Mouse (Mus musculus) forebrain, postnatal 0 days (tissue): Measurements from ENCODE around the gene Elavl3. TPM values are rescaled to one million over a fixed set of nuclear protein-coding genes. Genes with fewer than 3 reads are reported as not detected.

Experiments used
- ATAC-seq: fragments of 200-750 bp; cut with Nextera tagmentation; 2 replicates; pipeline ENCODE4 v1.8.0; 2017; ENCODE audit warnings: mild to moderate bottlenecking, moderate library complexity
- DNase-seq: peaks from one replicate; pipeline ENCODE4 v3.0.0-alpha.2; 2015
- H3K27ac ChIP-seq: fragments of 300-500 bp; sonication (generic); 2 replicates; pipeline ENCODE4 v1.5.1; 2014; ENCODE audit warnings: low read depth, mild to moderate bottlenecking, antibody characterized with exemption, low read length, moderate library complexity, mixed read lengths
- H3K27me3 ChIP-seq: fragments of 300-500 bp; sonication (generic); 2 replicates; pipeline ENCODE4 v1.6.1; 2014; ENCODE audit warnings: mild to moderate bottlenecking, low read length, mixed read lengths; ENCODE audit not compliant: insufficient read depth
- H3K36me3 ChIP-seq: fragments of 300-500 bp; sonication (generic); 2 replicates; pipeline ENCODE4 v1.6.1; 2014; ENCODE audit warnings: mild to moderate bottlenecking, moderate library complexity; ENCODE audit not compliant: insufficient read depth
- H3K4me1 ChIP-seq: fragments of 300-500 bp; sonication (generic); 2 replicates; pipeline ENCODE4 v1.6.1; 2014; ENCODE audit warnings: antibody characterized with exemption; ENCODE audit not compliant: insufficient read depth
- H3K4me2 ChIP-seq: fragments of 300-500 bp; sonication (generic); 2 replicates; pipeline ENCODE4 v1.6.1; 2014; ENCODE audit warnings: low read depth, mild to moderate bottlenecking, moderate library complexity
- H3K4me3 ChIP-seq: fragments of 300-500 bp; sonication (generic); 2 replicates; pipeline ENCODE4 v1.5.1; 2014; ENCODE audit warnings: low read depth, low read length, mixed read lengths
- H3K9ac ChIP-seq: fragments of 300-500 bp; sonication (generic); 2 replicates; pipeline ENCODE4 v1.6.1; 2014; ENCODE audit warnings: mild to moderate bottlenecking
- H3K9me3 ChIP-seq: fragments of 300-500 bp; sonication (generic); 2 replicates; pipeline ENCODE4 v1.6.1; 2016; ENCODE audit warnings: low read length
- CTCF ChIP-seq: sonication (generic); IDR thresholded peaks from 2 replicates; pipeline ENCODE4 v1.5.1; 2016; ENCODE audit warnings: antibody characterized with exemption, control low read depth, low read depth
- WGBS: fragments of 180-500 bp; shearing (Covaris S2); extraction: QIAGEN DNeasy Blood & Tissue Kit; methylation state at CpG from one replicate; pipeline ENCODE4 v1.1.7; 2014; 5-methylcytosine and 5-hydroxymethylcytosine counted together
- polyA plus RNA-seq: library from polyadenylated mRNA; unstranded; fragments of >200 nt; fragmentation: Nextera tagmentation; extraction: Ambion mirVana; gene quantifications from 2 replicates; pipeline ENCODE4 v1.2.1, GENCODE M21; 2015
- total RNA-seq: library from RNA; depleted of rRNA; stranded (reverse); fragments of >200 nt; gene quantifications from 2 replicates; pipeline ENCODE4 v1.2.3, GENCODE M21; 2014

Gene Elavl3
- total and polyA plus RNA-seq, 2 experiments from 2014 or later = 74.7 to 191 TPM

GRCm38 (mm10) chr9:22070791-22071573, 19.2 kb upstream of the Elavl3 start, which contains the start of the genes Gm49318 and Zfp653:
TSS of gene Gm49318 (minus strand) at chr9:22071259.
TSS of gene Zfp653 (minus strand) at chr9:22071376.
- DNase-seq = peak; percentile 99
- H3K36me3 ChIP-seq = peaks cover 46% of the 10 kb centered on the region
- no peaks in the 10 kb centered on the region for H3K27me3 ChIP-seq
- ATAC-seq = peak; percentile 97
- H3K9me3 ChIP-seq = no peaks in the 10 kb centered on the region
- peak within 1 kb of the TSS; percentile 88 for H3K9ac ChIP-seq
- H3K4me1 ChIP-seq = 0 out of 2 replicates have a peak, but pooled peaks cover 4% of the 10 kb centered on the region
- peak; percentile 26 for TF ChIP-seq CTCF
- H3K4me2 ChIP-seq = peak within 1 kb of the TSS; percentile 59
- under 1% methylated on average over 72 of the region's 87 CpGs for WGBS
- peak within 1 kb of the TSS; percentile 79 for H3K4me3 ChIP-seq
- H3K27ac ChIP-seq = peak within 1 kb of the TSS; percentile 96

GRCm38 (mm10) chr9:22069881-22070553, 18.2 kb upstream of the Elavl3 start:
- WGBS = 59% methylated on average over 4 of the region's 4 CpGs
- H3K4me2 ChIP-seq = peak overlapping the region; percentile 59
- ATAC-seq (no peak; the same call in 1 of the 2 replicates), DNase-seq (no peak)
- peak overlapping the region; percentile 88 for H3K9ac ChIP-seq
- TF ChIP-seq CTCF = no peak
- H3K27me3 ChIP-seq = no peaks in the 10 kb centered on the region
- 0 out of 2 replicates have a peak, but pooled peaks cover 4% of the 10 kb centered on the region for H3K4me1 ChIP-seq
- no peaks in the 10 kb centered on the region for H3K9me3 ChIP-seq
- peaks cover 53% of the 10 kb centered on the region for H3K36me3 ChIP-seq
- peak overlapping the region; percentile 79 for H3K4me3 ChIP-seq
- peak overlapping the region; percentile 96 for H3K27ac ChIP-seq

- no peaks in the 10 kb centered on the region for H3K9me3 ChIP-seq
- no peak overlapping the region for H3K27ac ChIP-seq
- H3K36me3 ChIP-seq = peaks cover 46% of the 10 kb centered on the region
- 77% methylated on average over 5 of the region's 5 CpGs for WGBS
- H3K4me3 ChIP-seq = no peak overlapping the region
- TF ChIP-seq CTCF = no peak
- H3K4me1 ChIP-seq = 0 out of 2 replicates have a peak, but pooled peaks cover 4% of the 10 kb centered on the region
- ATAC-seq = no peak
- H3K4me2 ChIP-seq = no peak overlapping the region
- no peak overlapping the region for H3K9ac ChIP-seq
- no peaks in the 10 kb centered on the region for H3K27me3 ChIP-seq
- no peak for DNase-seq
These were observed 15.4 kb upstream of the Elavl3 start for GRCm38 (mm10) chr9:22067195-22067594.

- H3K4me1 ChIP-seq = 0 out of 2 replicates have a peak, but pooled peaks cover under 1% of the 10 kb centered on the region
- H3K36me3 ChIP-seq = peaks cover 51% of the 10 kb centered on the region
- H3K4me3 ChIP-seq = no peak overlapping the region
- peak; percentile 77 for TF ChIP-seq CTCF
- WGBS = 70% methylated on average over 3 of the region's 3 CpGs
- H3K9me3 ChIP-seq = no peaks in the 10 kb centered on the region
- H3K4me2 ChIP-seq = no peak overlapping the region
- no peaks in the 10 kb centered on the region for H3K27me3 ChIP-seq
- DNase-seq (no peak), ATAC-seq (no peak)
- H3K9ac ChIP-seq = no peak overlapping the region
- no peak overlapping the region for H3K27ac ChIP-seq
These were observed 14.6 kb upstream of the Elavl3 start for GRCm38 (mm10) chr9:22066433-22066832.

GRCm38 (mm10) chr9:22065642-22066041, 13.8 kb upstream of the Elavl3 start:
- H3K36me3 ChIP-seq = peaks cover 57% of the 10 kb centered on the region

GRCm38 (mm10) chr9:22064341-22064740, 12.5 kb upstream of the Elavl3 start:
- DNase-seq = no peak
- ATAC-seq = no peak
- H3K4me3 ChIP-seq = no peak overlapping the region

More at GRCm38 (mm10) chr9:22065642-22066041, 13.8 kb upstream of the Elavl3 start:
- no peak for DNase-seq
- no peak overlapping the region for H3K9ac ChIP-seq
- no peaks in the 10 kb centered on the region for H3K27me3 ChIP-seq
- H3K27ac ChIP-seq = no peak overlapping the region
- no peak for TF ChIP-seq CTCF
- H3K4me2 ChIP-seq = no peak overlapping the region
- H3K4me1 ChIP-seq = no peaks in the 10 kb centered on the region
- H3K9me3 ChIP-seq = no peaks in the 10 kb centered on the region
- H3K4me3 ChIP-seq = no peak overlapping the region
- WGBS = 96% methylated on average over 11 of the region's 11 CpGs
- no peak for ATAC-seq

GRCm38 (mm10) chr9:22061339-22061738, 9.5 kb upstream of the Elavl3 start:
- Histone ChIP-seq H3K4me1 (no peaks in the 10 kb centered on the region), H3K9ac (no peak overlapping the region), H3K4me2 (no peak overlapping the region), H3K27ac (no peak overlapping the region), H3K36me3 (peaks cover 68% of the 10 kb centered on the region), H3K27me3 (no peaks in the 10 kb centered on the region), H3K4me3 (no peak overlapping the region), H3K9me3 (no peaks in the 10 kb centered on the region)
- no peak for DNase-seq
- WGBS = 81% methylated on average over 2 of the region's 2 CpGs
- no peak for TF ChIP-seq CTCF
- no peak for ATAC-seq

More at GRCm38 (mm10) chr9:22064341-22064740, 12.5 kb upstream of the Elavl3 start:
- Histone ChIP-seq H3K9me3 (no peaks in the 10 kb centered on the region), H3K27ac (no peak overlapping the region), H3K9ac (no peak overlapping the region), H3K4me2 (no peak overlapping the region), H3K36me3 (peaks cover 61% of the 10 kb centered on the region), H3K27me3 (no peaks in the 10 kb centered on the region), H3K4me1 (no peaks in the 10 kb centered on the region)
- WGBS = 69% methylated on average over 3 of the region's 3 CpGs
- TF ChIP-seq CTCF = no peak
